Mouse (Mus musculus) heart, embryonic 15.5 days (tissue): ENCODE measurements around the gene Rabepk. TPM values are rescaled to one million over a fixed set of nuclear protein-coding genes. Genes with fewer than 3 reads are reported as not detected.
"Not testable (repeated sequence)": the region's sequence is repeated elsewhere in the genome, so short reads cannot be mapped to it uniquely, and the experiment has no call there.

Source experiments
- ATAC-seq: fragments of 200-750 bp; cut with Nextera tagmentation; replicated peaks from 2 replicates; pipeline ENCODE4 v1.8.0; 2017; ENCODE audit warnings: low read depth, moderate TSS enrichment; ENCODE audit not compliant: insufficient number of reproducible peaks, insufficient read depth, low FRiP score
- H3K27ac ChIP-seq: fragments of 300-500 bp; sonication (generic); 2 replicates; pipeline ENCODE4 v1.5.1; 2015; ENCODE audit warnings: mild to moderate bottlenecking, inconsistent platforms
- H3K27me3 ChIP-seq: fragments of 300-500 bp; sonication (generic); 2 replicates; pipeline ENCODE4 v1.6.1; 2015; ENCODE audit warnings: inconsistent platforms
- H3K36me3 ChIP-seq: fragments of 300-500 bp; sonication (generic); 2 replicates; pipeline ENCODE4 v1.6.1; 2015; ENCODE audit warnings: mild to moderate bottlenecking, inconsistent platforms
- H3K4me1 ChIP-seq: fragments of 300-500 bp; sonication (generic); replicated peaks from 2 replicates; pipeline ENCODE4 v1.6.1; 2015; ENCODE audit warnings: inconsistent platforms
- H3K4me2 ChIP-seq: fragments of 300-500 bp; sonication (generic); 2 replicates; pipeline ENCODE4 v1.6.1; 2015; ENCODE audit warnings: inconsistent platforms, mild to moderate bottlenecking, moderate library complexity
- H3K4me3 ChIP-seq: fragments of 300-500 bp; sonication (generic); 2 replicates; pipeline ENCODE4 v1.5.1; 2015; ENCODE audit warnings: mild to moderate bottlenecking, inconsistent platforms
- H3K9ac ChIP-seq: fragments of 300-500 bp; sonication (generic); 2 replicates; pipeline ENCODE4 v1.6.1; 2015; ENCODE audit warnings: mild to moderate bottlenecking, inconsistent platforms
- H3K9me3 ChIP-seq: fragments of 300-500 bp; sonication (generic); replicated peaks from 2 replicates; pipeline ENCODE4 v1.6.1; 2016; ENCODE audit warnings: inconsistent platforms
- WGBS: fragments of 180-500 bp; shearing (Covaris S2); methylation state at CpG from one replicate; pipeline ENCODE4 v1.1.7; 2015; ENCODE audit warnings: mixed read lengths; 5-methylcytosine and 5-hydroxymethylcytosine counted together
- polyA plus RNA-seq: library from polyadenylated mRNA; unstranded; fragments of >200 nt; fragmentation: Nextera tagmentation; extraction: Ambion mirVana; gene quantifications from 2 replicates; pipeline ENCODE4 v1.2.1, GENCODE M21; 2015

The Rabepk gene
- polyA plus RNA-seq, 1 experiment from 2014 or later: 22.2 TPM

DNA sequence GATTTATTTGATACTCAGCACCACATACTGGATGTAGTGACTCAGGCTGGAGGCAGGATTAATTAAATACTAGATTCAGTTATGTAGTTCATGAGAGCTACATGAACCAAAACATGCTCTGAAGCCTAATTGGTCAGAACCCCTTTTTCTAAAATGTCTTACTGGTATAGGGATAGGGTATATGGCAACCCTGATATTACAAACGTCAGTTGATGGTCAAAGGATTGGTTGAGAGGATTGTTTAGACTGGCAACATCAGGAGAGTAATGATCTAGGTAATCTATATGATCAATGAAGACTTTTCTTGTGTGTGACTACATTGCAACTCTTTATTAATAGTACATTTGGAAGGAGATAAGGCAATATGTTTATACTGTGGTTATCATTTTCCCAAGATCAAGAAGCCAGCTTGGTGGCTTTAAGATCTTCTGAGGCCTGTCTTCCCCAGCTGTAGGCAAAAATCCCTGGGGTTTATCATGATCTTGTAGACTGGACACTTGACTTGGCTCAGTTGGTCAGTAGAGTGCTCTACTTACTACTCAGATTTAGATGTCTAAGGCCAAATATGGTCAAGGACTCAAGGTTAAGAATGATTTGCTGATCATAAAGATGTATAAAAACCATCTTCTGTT, 22.4 kb downstream of the Rabepk start:
- Histone ChIP-seq H3K36me3 (peaks cover 54% of the 10 kb centered on the region), H3K4me2 (peak overlapping the region; percentile 66; the same call in 1 of the 2 replicates), H3K27me3 (no peaks in the 10 kb centered on the region), H3K9me3 (no peaks in the 10 kb centered on the region), H3K9ac (no peak overlapping the region), H3K4me3 (no peak overlapping the region), H3K27ac (no peak overlapping the region), H3K4me1 (peaks cover 44% of the 10 kb centered on the region)
- WGBS: 58% methylated on average over 1 of the region's 1 CpGs
- no peak for ATAC-seq

DNA sequence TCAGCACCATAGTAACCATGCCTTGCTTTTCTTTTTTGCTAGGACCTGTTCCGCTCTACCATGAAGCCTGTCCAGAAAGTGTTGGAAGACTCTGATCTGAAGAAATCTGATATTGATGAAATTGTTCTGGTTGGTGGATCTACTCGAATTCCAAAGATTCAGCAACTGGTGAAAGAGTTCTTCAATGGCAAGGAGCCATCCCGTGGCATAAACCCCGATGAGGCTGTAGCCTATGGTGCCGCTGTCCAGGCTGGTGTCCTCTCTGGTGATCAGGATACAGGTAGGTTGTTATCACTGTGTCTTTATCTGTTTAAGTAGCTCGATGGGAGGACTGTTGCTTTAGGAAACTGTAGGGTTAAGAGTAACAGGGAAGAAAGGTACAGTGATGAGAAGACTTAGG, 25.2 kb downstream of the Rabepk start:
- H3K9ac ChIP-seq: no peak overlapping the region
- WGBS: 81% methylated on average over 6 of the region's 6 CpGs
- H3K4me2 ChIP-seq: peak overlapping the region; percentile 66
- H3K27ac ChIP-seq: no peak overlapping the region
- no peaks in the 10 kb centered on the region for H3K27me3 ChIP-seq
- H3K9me3 ChIP-seq: no peaks in the 10 kb centered on the region
- H3K4me3 ChIP-seq: peak overlapping the region; percentile 85
- H3K4me1 ChIP-seq: peaks cover 50% of the 10 kb centered on the region
- ATAC-seq: no peak
- peaks cover 48% of the 10 kb centered on the region for H3K36me3 ChIP-seq

DNA sequence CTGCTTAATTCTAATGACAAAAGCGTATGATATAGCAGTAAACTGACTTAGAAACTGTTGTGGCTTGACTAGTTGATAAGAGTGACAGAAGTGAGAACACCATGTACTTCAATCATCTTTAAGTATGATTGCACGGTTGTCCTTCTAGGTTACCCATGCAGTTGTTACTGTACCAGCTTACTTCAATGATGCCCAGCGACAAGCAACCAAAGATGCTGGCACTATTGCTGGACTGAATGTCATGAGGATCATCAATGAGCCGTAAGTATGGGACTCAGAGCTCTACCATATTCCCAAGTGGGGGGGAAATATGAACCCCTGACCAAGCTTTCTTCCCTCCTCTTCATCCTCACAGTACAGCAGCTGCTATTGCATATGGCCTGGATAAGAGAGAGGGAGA, 26.0 kb downstream of the Rabepk start:
- peak overlapping the region; percentile 85 for H3K4me3 ChIP-seq
- peak overlapping the region; percentile 66 for H3K4me2 ChIP-seq
- H3K9ac ChIP-seq: no peak overlapping the region
- H3K4me1 ChIP-seq: peaks cover 50% of the 10 kb centered on the region
- no peak overlapping the region for H3K27ac ChIP-seq
- H3K9me3 ChIP-seq: no peaks in the 10 kb centered on the region
- 79% methylated on average over 4 of the region's 4 CpGs for WGBS
- H3K27me3 ChIP-seq: no peaks in the 10 kb centered on the region
- peaks cover 48% of the 10 kb centered on the region for H3K36me3 ChIP-seq
- ATAC-seq: no peak

DNA sequence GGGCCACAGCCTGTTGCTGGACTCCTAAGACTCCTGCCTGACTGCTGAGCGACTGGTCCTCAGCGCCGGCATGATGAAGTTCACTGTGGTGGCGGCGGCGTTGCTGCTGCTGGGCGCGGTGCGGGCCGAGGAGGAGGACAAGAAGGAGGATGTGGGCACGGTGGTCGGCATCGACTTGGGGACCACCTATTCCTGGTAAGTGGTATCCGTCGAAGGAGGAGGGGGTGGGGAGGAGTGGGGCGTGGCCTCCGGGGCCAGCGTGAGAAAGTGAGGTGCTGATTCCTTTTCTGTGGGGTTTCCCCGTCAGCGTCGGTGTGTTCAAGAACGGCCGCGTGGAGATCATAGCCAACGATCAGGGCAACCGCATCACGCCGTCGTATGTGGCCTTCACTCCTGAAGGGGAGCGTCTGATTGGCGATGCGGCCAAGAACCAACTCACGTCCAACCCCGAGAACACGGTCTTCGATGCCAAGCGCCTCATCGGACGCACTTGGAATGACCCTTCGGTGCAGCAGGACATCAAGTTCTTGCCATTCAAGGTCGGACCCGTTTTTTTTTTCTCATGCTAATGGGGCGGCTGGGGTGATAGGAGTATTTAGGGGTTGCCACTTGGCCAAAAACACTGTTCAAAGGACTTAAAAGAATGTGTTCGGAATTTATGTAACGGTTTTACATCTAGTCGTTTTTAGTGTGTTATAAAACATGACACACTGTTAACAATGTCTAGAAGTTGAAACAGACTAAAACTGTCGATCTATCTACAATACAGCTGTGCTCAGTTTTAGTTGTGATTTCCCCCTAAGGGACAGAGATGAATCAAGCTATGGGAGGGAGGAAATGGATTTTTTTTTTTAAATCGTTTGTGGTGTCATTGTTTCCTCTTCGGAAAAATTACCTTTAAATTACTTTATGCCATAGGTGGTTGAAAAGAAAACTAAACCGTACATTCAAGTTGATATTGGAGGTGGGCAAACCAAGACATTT, 27.2 kb downstream of the Rabepk start:
- Histone ChIP-seq H3K9me3 (no peaks in the 10 kb centered on the region), H3K36me3 (peaks cover 41% of the 10 kb centered on the region)

DNA sequence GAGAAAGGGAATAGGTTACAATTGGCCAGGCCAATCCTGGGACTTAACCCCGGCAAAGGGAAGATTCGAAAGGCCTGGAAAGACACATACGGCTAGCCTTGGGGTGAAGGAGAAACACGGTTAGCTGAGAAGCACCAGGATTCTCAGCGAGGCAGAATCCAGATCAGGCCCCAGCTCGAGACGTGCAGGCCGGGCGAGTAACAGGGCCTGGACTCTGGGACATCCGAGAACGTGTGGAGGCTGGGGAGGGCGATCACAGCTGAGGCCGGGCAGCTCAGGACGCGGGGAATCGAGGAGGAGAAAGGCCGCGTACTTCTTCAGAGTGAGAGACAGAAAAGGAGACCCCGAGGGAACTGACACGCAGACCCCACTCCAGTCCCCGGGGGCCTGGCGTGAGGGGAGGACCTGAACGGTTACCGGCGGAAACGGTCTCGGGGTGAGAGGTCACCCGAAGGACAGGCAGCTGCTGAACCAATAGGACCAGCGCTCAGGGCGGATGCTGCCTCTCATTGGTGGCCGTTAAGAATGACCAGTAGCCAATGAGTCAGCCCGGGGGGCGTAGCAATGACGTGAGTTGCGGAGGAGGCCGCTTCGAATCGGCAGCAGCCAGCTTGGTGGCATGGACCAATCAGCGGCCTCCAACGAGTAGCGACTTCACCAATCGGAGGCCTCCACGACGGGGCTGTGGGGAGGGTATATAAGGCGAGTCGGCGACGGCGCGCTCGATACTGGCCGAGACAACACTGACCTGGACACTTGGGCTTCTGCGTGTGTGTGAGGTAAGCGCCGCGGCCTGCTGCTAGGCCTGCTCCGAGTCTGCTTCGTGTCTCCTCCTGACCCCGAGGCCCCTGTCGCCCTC, 28.1 kb downstream of the Rabepk start, which contains the start of gene Hspa5:
Gene Hspa5, plus strand, starts transcription at position 603 of the 859 bp plus-strand sequence.
- peak; percentile 99 for ATAC-seq
- H3K4me1 ChIP-seq: peaks cover 40% of the 10 kb centered on the region
- peak within 1 kb of the TSS; percentile 89 for H3K27ac ChIP-seq
- H3K4me3 ChIP-seq: peak within 1 kb of the TSS; percentile 85
- no peaks in the 10 kb centered on the region for H3K27me3 ChIP-seq
- peaks cover 31% of the 10 kb centered on the region for H3K36me3 ChIP-seq
- WGBS: 0% methylated on average over 60 of the region's 60 CpGs
- H3K9me3 ChIP-seq: no peaks in the 10 kb centered on the region
- peak within 1 kb of the TSS; percentile 66 for H3K4me2 ChIP-seq
- H3K9ac ChIP-seq: peak within 1 kb of the TSS; percentile 95

More for the DNA sequence above, 27.2 kb downstream of the Rabepk start:
- H3K4me1 ChIP-seq: peaks cover 49% of the 10 kb centered on the region
- peak overlapping the region; percentile 88 for H3K27ac ChIP-seq
- H3K4me3 ChIP-seq: peak overlapping the region; percentile 85
- peak overlapping the region; percentile 90 for H3K9ac ChIP-seq
- WGBS: 2% methylated on average over 50 of the region's 50 CpGs
- peak overlapping the region; percentile 66 for H3K4me2 ChIP-seq
- H3K27me3 ChIP-seq: no peaks in the 10 kb centered on the region
- ATAC-seq: peak; percentile 6

DNA sequence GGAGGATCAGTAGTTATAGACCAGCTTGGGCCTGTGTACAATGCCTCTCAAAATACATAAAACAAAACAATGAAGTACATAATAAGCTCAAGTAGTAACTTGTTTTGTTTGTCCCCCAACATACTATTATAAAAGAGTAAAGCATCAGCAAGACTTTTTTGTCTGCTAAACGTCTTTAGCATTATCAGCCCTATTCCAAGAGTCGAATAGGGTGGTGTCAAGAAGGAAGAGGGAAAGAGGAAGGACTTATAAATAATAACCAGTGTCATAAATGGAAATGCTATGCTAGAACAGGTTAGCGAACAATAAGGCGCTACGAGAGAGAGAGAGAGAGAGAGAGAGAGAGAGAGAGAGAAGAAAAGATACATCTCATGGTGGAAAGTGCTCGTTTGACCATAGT, 28.8 kb downstream of the Rabepk start:
- Histone ChIP-seq H3K4me1 (peaks cover 34% of the 10 kb centered on the region), H3K27ac (peak overlapping the region; percentile 89), H3K27me3 (no peaks in the 10 kb centered on the region), H3K4me2 (peak overlapping the region; percentile 65), H3K9me3 (no peaks in the 10 kb centered on the region), H3K9ac (peak overlapping the region; percentile 95), H3K36me3 (peaks cover 25% of the 10 kb centered on the region), H3K4me3 (peak overlapping the region; percentile 85)
- 4% methylated on average over 6 of the region's 6 CpGs for WGBS
- ATAC-seq: no peak

DNA sequence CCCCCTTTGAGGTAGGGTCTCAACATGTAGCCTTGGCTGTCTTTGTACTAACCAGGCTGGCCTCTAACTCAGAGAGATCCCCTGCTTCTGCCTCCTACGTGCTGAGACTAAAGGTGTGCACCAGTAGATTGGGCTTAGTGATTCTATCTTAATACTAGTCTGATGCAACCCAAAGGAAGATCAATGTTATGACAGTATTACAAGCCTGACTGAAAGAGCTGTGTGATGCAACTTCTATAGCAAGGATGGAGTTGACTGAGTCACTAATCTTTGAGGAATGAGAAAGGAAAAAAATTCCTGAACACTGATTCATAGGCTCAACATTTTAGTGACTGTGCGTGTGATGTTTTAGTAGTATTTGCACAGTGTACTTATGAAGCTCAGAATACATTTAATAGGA, 29.7 kb downstream of the Rabepk start:
- H3K27me3 ChIP-seq: no peaks in the 10 kb centered on the region
- 84% methylated on average over 2 of the region's 2 CpGs for WGBS
- ATAC-seq: no peak
- H3K4me2 ChIP-seq: no peak overlapping the region
- H3K4me3 ChIP-seq: peak overlapping the region; percentile 85
- H3K9me3 ChIP-seq: no peaks in the 10 kb centered on the region
- peaks cover 27% of the 10 kb centered on the region for H3K4me1 ChIP-seq
- H3K9ac ChIP-seq: no peak overlapping the region
- H3K36me3 ChIP-seq: peaks cover 17% of the 10 kb centered on the region
- no peak overlapping the region for H3K27ac ChIP-seq

DNA sequence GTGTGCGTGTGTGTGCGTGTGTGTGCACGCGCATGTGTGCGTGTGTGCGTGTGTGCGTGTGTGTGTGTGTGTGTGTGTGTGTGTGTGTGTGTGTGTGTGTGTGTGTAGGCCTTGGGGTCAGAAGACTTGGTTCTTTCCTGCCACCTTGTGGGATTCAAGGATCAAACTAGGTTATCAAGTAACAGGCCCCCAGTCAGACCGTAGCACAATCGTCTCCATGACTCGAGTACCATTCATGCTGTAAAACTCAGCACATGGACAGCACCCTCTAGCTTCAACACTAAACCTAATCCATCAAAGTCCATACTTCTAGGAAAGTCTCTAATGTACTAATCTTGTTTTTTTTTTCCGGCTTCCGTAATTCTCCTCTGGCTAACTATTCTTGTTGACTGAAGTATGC, 34.9 kb downstream of the Rabepk start:
- no peak overlapping the region for H3K9ac ChIP-seq
- no peaks in the 10 kb centered on the region for H3K9me3 ChIP-seq
- no peak overlapping the region for H3K4me3 ChIP-seq
- whole genome bisulfite sequencing: 72% methylated on average over 12 of the region's 12 CpGs
- H3K36me3 ChIP-seq: no peaks in the 10 kb centered on the region
- no peak for ATAC-seq
- no peak overlapping the region for H3K4me2 ChIP-seq
- H3K27ac ChIP-seq: no peak overlapping the region
- H3K27me3 ChIP-seq: no peaks in the 10 kb centered on the region
- no peaks in the 10 kb centered on the region for H3K4me1 ChIP-seq

DNA sequence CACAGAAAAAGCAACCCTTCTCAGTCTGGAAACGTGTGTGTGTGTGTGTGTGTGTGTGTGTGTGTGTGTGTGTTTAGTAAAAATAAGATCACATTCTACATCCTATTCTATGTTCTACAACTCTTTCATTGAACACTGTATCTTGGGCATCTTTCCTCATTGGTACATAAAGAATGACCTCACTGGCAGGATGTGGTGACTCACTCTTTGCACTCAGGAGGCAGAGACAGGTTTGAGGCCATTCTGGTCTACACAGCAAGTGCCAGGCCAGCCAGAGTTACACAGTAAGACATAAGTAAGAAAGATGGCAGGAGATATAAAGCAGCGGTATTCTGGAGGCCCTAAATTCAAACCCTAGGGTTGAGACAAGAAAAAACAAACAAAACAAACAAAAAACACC, 36.8 kb downstream of the Rabepk start:
- Histone ChIP-seq H3K4me3 (no peak overlapping the region), H3K4me1 (no peaks in the 10 kb centered on the region), H3K9ac (no peak overlapping the region), H3K9me3 (no peaks in the 10 kb centered on the region), H3K27ac (no peak overlapping the region), H3K36me3 (no peaks in the 10 kb centered on the region), H3K27me3 (no peaks in the 10 kb centered on the region), H3K4me2 (no peak overlapping the region)
- ATAC-seq: no peak
- 47% methylated on average over 2 of the region's 2 CpGs for WGBS

DNA sequence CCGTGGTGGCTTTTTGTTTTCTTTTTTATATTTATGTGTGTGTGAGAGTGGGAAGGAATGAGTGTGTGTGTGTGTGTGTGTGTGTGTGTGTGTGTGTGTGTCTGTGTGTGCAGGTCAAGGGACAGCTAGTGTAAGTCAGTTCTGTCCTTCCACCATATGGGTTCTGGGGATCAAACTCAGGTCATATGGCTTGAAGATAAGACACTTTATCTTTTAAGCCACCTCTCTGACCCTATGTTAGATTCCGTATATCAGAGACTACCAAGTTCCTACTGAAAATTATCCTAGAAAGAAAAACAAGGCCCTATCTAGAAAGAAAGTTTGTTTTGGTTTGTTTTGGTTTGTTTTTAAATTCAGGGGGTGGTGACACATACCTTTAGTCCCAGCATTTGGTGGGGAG, 37.5 kb downstream of the Rabepk start:
- H3K36me3 ChIP-seq: no peaks in the 10 kb centered on the region
- no peaks in the 10 kb centered on the region for H3K9me3 ChIP-seq
- H3K27me3 ChIP-seq: no peaks in the 10 kb centered on the region
- H3K4me2 ChIP-seq: no peak overlapping the region
- H3K4me1 ChIP-seq: no peaks in the 10 kb centered on the region
- no peak overlapping the region for H3K27ac ChIP-seq
- whole genome bisulfite sequencing: 55% methylated on average over 2 of the region's 2 CpGs
- H3K9ac ChIP-seq: no peak overlapping the region
- ATAC-seq: no peak
- H3K4me3 ChIP-seq: no peak overlapping the region

DNA sequence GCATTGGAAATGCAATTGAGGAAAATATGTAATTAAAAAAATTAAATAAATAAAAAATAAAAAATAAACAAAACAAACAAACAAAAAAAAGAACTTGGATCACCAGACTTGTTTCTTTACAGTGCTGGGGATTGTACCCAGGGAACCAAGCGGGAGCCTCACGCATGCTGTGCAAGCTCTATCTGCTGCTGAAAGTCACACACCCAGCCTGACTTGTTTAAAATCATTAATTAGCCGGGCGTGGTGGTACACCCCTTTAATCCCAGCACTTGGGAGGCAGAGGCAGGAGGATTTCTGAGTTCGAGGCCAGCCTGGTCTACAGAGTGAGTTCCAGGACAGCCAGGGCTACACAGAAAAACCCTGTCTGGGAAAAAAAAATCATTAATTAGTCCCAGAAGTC, 38.4 kb downstream of the Rabepk start:
- H3K4me2 ChIP-seq, H3K27me3 ChIP-seq, H3K4me1 ChIP-seq, ATAC-seq, H3K4me3 ChIP-seq, H3K9ac ChIP-seq, H3K9me3 ChIP-seq, H3K36me3 ChIP-seq, H3K27ac ChIP-seq: not testable (repeated sequence)
- 86% methylated on average over 5 of the region's 5 CpGs for WGBS
